Mouse (Mus musculus): ENCODE results near the gene Tph2. TPM values are rescaled to one million over a fixed set of nuclear protein-coding genes. Genes with fewer than 3 reads are reported as not detected.

The Tph2 gene
- polyA plus RNA-seq, 1 experiment from 2014 or later = not detected

- Histone ChIP-seq H3K4me1 (ENCODE audit: insufficient read depth) (no peaks in the 10 kb centered on the region), H3K4me2 (ENCODE audit: low read depth, low read length) (no peak overlapping the region), H3K9ac (replicated peaks) (no peak overlapping the region), H3K4me3 (ENCODE audit: low read depth, low read length) (no peak overlapping the region), H3K9me3 (ENCODE audit: low read length) (no peaks in the 10 kb centered on the region), H3K27me3 (ENCODE audit: insufficient read depth, low read length) (no peaks in the 10 kb centered on the region), H3K27ac (ENCODE audit: low read depth) (no peak overlapping the region), H3K36me3 (replicated peaks; ENCODE audit: insufficient read depth, low read length) (no peaks in the 10 kb centered on the region)
- DNase-seq (no peak), ATAC-seq (no peak)
- 68% methylated on average over 5 of the region's 5 CpGs for WGBS (ENCODE audit: insufficient replicate concordance)
- TF ChIP-seq CTCF (IDR thresholded peaks at IDR 0.05; ENCODE audit: low read depth) (no peak), EP300 (IDR thresholded peaks at IDR 0.05; ENCODE audit: low read depth) (no peak)
These were observed 24.5 kb downstream of the Tph2 start for GRCm38 (mm10) chr10:115160289-115160688.

- 64% methylated on average over 5 of the region's 5 CpGs for WGBS (ENCODE audit: insufficient replicate concordance)
- DNase-seq = no peak
- ATAC-seq = no peak
- H3K9ac ChIP-seq (replicated peaks) = no peak overlapping the region
- no peak overlapping the region for H3K4me2 ChIP-seq (ENCODE audit: low read depth, low read length)
- H3K27ac ChIP-seq (ENCODE audit: low read depth) = no peak overlapping the region
- no peak overlapping the region for H3K4me3 ChIP-seq (ENCODE audit: low read depth, low read length)
- no peaks in the 10 kb centered on the region for H3K27me3 ChIP-seq (ENCODE audit: insufficient read depth, low read length)
- TF ChIP-seq CTCF (IDR thresholded peaks at IDR 0.05; ENCODE audit: low read depth) = peak; percentile 26; the same call in 1 of the 2 replicates
- no peak for TF ChIP-seq EP300 (IDR thresholded peaks at IDR 0.05; ENCODE audit: low read depth)
- no peaks in the 10 kb centered on the region for H3K4me1 ChIP-seq (ENCODE audit: insufficient read depth)
- H3K9me3 ChIP-seq (ENCODE audit: low read length) = no peaks in the 10 kb centered on the region
- no peaks in the 10 kb centered on the region for H3K36me3 ChIP-seq (replicated peaks; ENCODE audit: insufficient read depth, low read length)
These were observed 37.5 kb downstream of the Tph2 start for GRCm38 (mm10) chr10:115147308-115147707.

- ATAC-seq (no peak), DNase-seq (no peak)
- Histone ChIP-seq H3K27ac (ENCODE audit: low read depth) (no peak overlapping the region), H3K4me3 (ENCODE audit: low read depth, low read length) (no peak overlapping the region), H3K4me2 (ENCODE audit: low read depth, low read length) (no peak overlapping the region), H3K9ac (replicated peaks) (no peak overlapping the region), H3K4me1 (ENCODE audit: insufficient read depth) (no peaks in the 10 kb centered on the region), H3K27me3 (ENCODE audit: insufficient read depth, low read length) (no peaks in the 10 kb centered on the region), H3K9me3 (ENCODE audit: low read length) (no peaks in the 10 kb centered on the region), H3K36me3 (replicated peaks; ENCODE audit: insufficient read depth, low read length) (no peaks in the 10 kb centered on the region)
- WGBS (ENCODE audit: insufficient replicate concordance) = 75% methylated on average over 8 of the region's 8 CpGs
- TF ChIP-seq CTCF (IDR thresholded peaks at IDR 0.05; ENCODE audit: low read depth) (no peak), EP300 (IDR thresholded peaks at IDR 0.05; ENCODE audit: low read depth) (no peak)
These were observed 38.4 kb downstream of the Tph2 start for GRCm38 (mm10) chr10:115146257-115146898.

- 34% methylated on average over 5 of the region's 5 CpGs for WGBS (ENCODE audit: insufficient replicate concordance)
- ATAC-seq = no peak
These were observed 40.3 kb downstream of the Tph2 start for GRCm38 (mm10) chr10:115144542-115144941.

GRCm38 (mm10) chr10:115143641-115144040, 41.2 kb downstream of the Tph2 start:
- no peak for DNase-seq

More at GRCm38 (mm10) chr10:115144542-115144941, 40.3 kb downstream of the Tph2 start:
- no peak for TF ChIP-seq CTCF (IDR thresholded peaks at IDR 0.05; ENCODE audit: low read depth)
- no peak for TF ChIP-seq EP300 (IDR thresholded peaks at IDR 0.05; ENCODE audit: low read depth)
- Histone ChIP-seq H3K27ac (ENCODE audit: low read depth) (no peak overlapping the region), H3K4me2 (ENCODE audit: low read depth, low read length) (no peak overlapping the region), H3K9ac (replicated peaks) (no peak overlapping the region), H3K9me3 (ENCODE audit: low read length) (no peaks in the 10 kb centered on the region), H3K4me3 (ENCODE audit: low read depth, low read length) (no peak overlapping the region), H3K27me3 (ENCODE audit: insufficient read depth, low read length) (no peaks in the 10 kb centered on the region), H3K4me1 (ENCODE audit: insufficient read depth) (no peaks in the 10 kb centered on the region), H3K36me3 (replicated peaks; ENCODE audit: insufficient read depth, low read length) (no peaks in the 10 kb centered on the region)
- DNase-seq = no peak

GRCm38 (mm10) chr10:115137016-115137415, 47.8 kb downstream of the Tph2 start:
- no peaks in the 10 kb centered on the region for H3K27me3 ChIP-seq (ENCODE audit: insufficient read depth, low read length)
- H3K36me3 ChIP-seq (replicated peaks; ENCODE audit: insufficient read depth, low read length) = no peaks in the 10 kb centered on the region
- no peak overlapping the region for H3K9ac ChIP-seq (replicated peaks)
- no peak overlapping the region for H3K4me3 ChIP-seq (ENCODE audit: low read depth, low read length)
- H3K27ac ChIP-seq (ENCODE audit: low read depth) = no peak overlapping the region
- ATAC-seq (no peak), DNase-seq (no peak)
- no peak overlapping the region for H3K4me2 ChIP-seq (ENCODE audit: low read depth, low read length)
- 64% methylated on average over 7 of the region's 7 CpGs for WGBS (ENCODE audit: insufficient replicate concordance)
- H3K9me3 ChIP-seq (ENCODE audit: low read length) = no peaks in the 10 kb centered on the region
- no peaks in the 10 kb centered on the region for H3K4me1 ChIP-seq (ENCODE audit: insufficient read depth)
- no peak for TF ChIP-seq CTCF (IDR thresholded peaks at IDR 0.05; ENCODE audit: low read depth)
- TF ChIP-seq EP300 (IDR thresholded peaks at IDR 0.05; ENCODE audit: low read depth) = no peak

More at GRCm38 (mm10) chr10:115143641-115144040, 41.2 kb downstream of the Tph2 start:
- 40% methylated on average over 6 of the region's 6 CpGs for WGBS (ENCODE audit: insufficient replicate concordance)
- no peak for ATAC-seq
- H3K4me1 ChIP-seq (ENCODE audit: insufficient read depth) = no peaks in the 10 kb centered on the region
- no peaks in the 10 kb centered on the region for H3K9me3 ChIP-seq (ENCODE audit: low read length)
- no peak overlapping the region for H3K4me2 ChIP-seq (ENCODE audit: low read depth, low read length)
- no peaks in the 10 kb centered on the region for H3K36me3 ChIP-seq (replicated peaks; ENCODE audit: insufficient read depth, low read length)
- H3K9ac ChIP-seq (replicated peaks) = no peak overlapping the region
- H3K27me3 ChIP-seq (ENCODE audit: insufficient read depth, low read length) = no peaks in the 10 kb centered on the region
- no peak overlapping the region for H3K4me3 ChIP-seq (ENCODE audit: low read depth, low read length)
- no peak for TF ChIP-seq CTCF (IDR thresholded peaks at IDR 0.05; ENCODE audit: low read depth)
- no peak for TF ChIP-seq EP300 (IDR thresholded peaks at IDR 0.05; ENCODE audit: low read depth)
- H3K27ac ChIP-seq (ENCODE audit: low read depth) = no peak overlapping the region

All from liver, postnatal 0 days (tissue).